Mouse (Mus musculus) granulocyte monocyte progenitor cell, adult 5-6 weeks (primary cell): ENCODE results near the gene Lgsn. TPM values are rescaled to one million over a fixed set of nuclear protein-coding genes. Genes with fewer than 3 reads are reported as not detected.

Experiments
- ATAC-seq: replicated peaks from 2 replicates; pipeline ENCODE4 v1.8.0; 2016; ENCODE audit warnings: mild to moderate bottlenecking, moderate TSS enrichment, inconsistent platforms; ENCODE audit not compliant: poor library complexity, severe bottlenecking
- total RNA-seq, 2 experiments: library from RNA; stranded (forward) in 1 of 2; stranded (reverse) in 1 of 2; fragments of 200-712, 200-1000 nt in 1 of 2; fragments of >200 nt in 1 of 2; fragmentation: Nextera tagmentation in 1 of 2; gene quantifications; 2 replicates each; pipeline ENCODE4 v1.2.3; 2014 to 2017

Lgsn gene
- not detected in 2 replicates for total RNA-seq (2014; fragmentation: Nextera tagmentation)
- not detected in 2 replicates for total RNA-seq (2017)

- ATAC-seq, result no peak
Observed at GRCm38 (mm10) chr1:31176101-31176500, at the start of gene Lgsn. Gene Lgsn, plus strand, starts transcription at chr1:31176401.

GRCm38 (mm10) chr1:31138387-31138786 is 37.8 kb upstream of the Lgsn start:
- ATAC-seq, result no peak

- ATAC-seq, result peak; percentile 88
Observed at GRCm38 (mm10) chr1:31142288-31143094, 33.7 kb upstream of the Lgsn start.

GRCm38 (mm10) chr1:31143571-31143970 is 32.6 kb upstream of the Lgsn start:
- 0 out of 2 replicates have a peak, but pooled peaks have one; percentile 7 for ATAC-seq

GRCm38 (mm10) chr1:31149671-31150070 is 26.5 kb upstream of the Lgsn start:
- 0 out of 2 replicates have a peak, but pooled peaks have one; percentile 4 for ATAC-seq

GRCm38 (mm10) chr1:31150546-31150945 is 25.7 kb upstream of the Lgsn start:
- no peak for ATAC-seq

- no peak for ATAC-seq
Observed at GRCm38 (mm10) chr1:31152799-31153426, 23.3 kb upstream of the Lgsn start.

- peak; percentile 99 for ATAC-seq
Observed at GRCm38 (mm10) chr1:31153793-31154349, 22.3 kb upstream of the Lgsn start.

GRCm38 (mm10) chr1:31156185-31156584 is 20.0 kb upstream of the Lgsn start:
- no peak for ATAC-seq

- no peak for ATAC-seq
Observed at GRCm38 (mm10) chr1:31156884-31157283, 19.3 kb upstream of the Lgsn start.

GRCm38 (mm10) chr1:31164527-31165189 is 11.5 kb upstream of the Lgsn start:
- no peak for ATAC-seq

GRCm38 (mm10) chr1:31165326-31166121 is 10.7 kb upstream of the Lgsn start:
- ATAC-seq, result no peak

- no peak for ATAC-seq
Observed at GRCm38 (mm10) chr1:31175401-31175800, 800 bp upstream of the Lgsn start.

- ATAC-seq, result no peak
Observed at GRCm38 (mm10) chr1:31178264-31178663, 2.1 kb downstream of the Lgsn start.

GRCm38 (mm10) chr1:31190237-31190866 is 14.2 kb downstream of the Lgsn start:
- no peak for ATAC-seq

GRCm38 (mm10) chr1:31195633-31196032 is 19.4 kb downstream of the Lgsn start:
- no peak for ATAC-seq

GRCm38 (mm10) chr1:31196959-31197358 is 20.8 kb downstream of the Lgsn start:
- no peak for ATAC-seq

- ATAC-seq, result no peak
Observed at GRCm38 (mm10) chr1:31203771-31204170, 27.6 kb downstream of the Lgsn start.

- no peak for ATAC-seq
Observed at GRCm38 (mm10) chr1:31205346-31205745, 29.1 kb downstream of the Lgsn start.
